Mouse (Mus musculus) embryonic stem cell, embryonic (primary cell): ENCODE results near the gene Hyal4.

ENCODE experiments used
- CTCF ChIA-PET, 4 experiments: fragments of 300-600 bp in 2 of 4; fragments of 350-600 bp in 2 of 4; sonication (Branson Sonifier 250); formaldehyde crosslinking; loops; one replicate each; lab custom pipeline; 2022; ENCODE audit warnings: inconsistent platforms in 2 of 4; lab: Charles Lee
- POLR2A ChIA-PET, 4 experiments: fragments of 300-600 bp in 2 of 4; fragments of 350-600 bp in 2 of 4; sonication (Branson Sonifier 250); formaldehyde crosslinking; loops; one replicate each; lab custom pipeline; 2022; ENCODE audit warnings: antibody characterized with exemption in 4 of 4, inconsistent platforms in 1 of 4; lab: Charles Lee

Hyal4 gene

DNA sequence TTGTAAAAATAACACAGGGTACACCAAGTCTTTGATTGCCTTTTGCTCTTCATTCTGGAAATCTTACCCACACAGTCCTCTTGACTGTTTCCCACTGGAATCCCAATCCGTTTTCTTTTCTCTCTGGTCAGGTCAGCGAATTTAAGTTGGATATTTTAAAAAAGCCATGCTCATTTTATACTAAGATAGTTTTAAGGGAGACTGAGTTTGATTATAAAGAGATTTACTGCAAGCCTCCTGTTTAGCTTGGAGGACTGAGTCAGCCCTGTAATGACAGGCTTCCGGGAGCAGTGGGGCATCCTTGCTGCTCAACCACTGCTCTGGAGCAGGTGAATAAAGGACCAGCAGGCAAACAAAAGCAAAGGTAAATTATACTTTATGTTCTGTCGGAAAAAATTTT is at the start of gene Hyal4:
TSS of gene Hyal4 (plus strand) at position 301 of the 400 bp plus-strand sequence.
- POLR2A ChIA-PET: no interaction called here
- CTCF ChIA-PET: no interaction called here

DNA sequence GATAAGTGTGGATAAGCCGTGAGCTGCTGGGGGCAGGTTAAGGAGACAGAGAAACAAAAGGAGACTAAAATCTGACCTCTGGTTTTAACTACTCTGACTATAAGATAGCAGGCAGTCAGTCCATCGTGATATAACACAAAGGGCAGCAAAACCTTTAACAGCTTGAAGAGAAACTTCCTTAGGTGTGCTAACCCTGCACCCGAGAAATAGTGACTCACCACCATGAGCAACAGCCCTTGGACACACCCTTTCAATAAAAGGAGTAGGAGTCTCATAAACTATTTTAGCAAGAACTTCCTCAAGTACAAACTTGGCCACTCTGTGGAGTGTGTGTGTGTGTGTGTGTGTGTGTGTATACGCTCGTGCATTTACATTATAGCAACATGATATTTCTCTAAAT is 41.0 kb upstream of the Hyal4 start:
- POLR2A ChIA-PET: no interaction called here
- CTCF ChIA-PET: no interaction called here

DNA sequence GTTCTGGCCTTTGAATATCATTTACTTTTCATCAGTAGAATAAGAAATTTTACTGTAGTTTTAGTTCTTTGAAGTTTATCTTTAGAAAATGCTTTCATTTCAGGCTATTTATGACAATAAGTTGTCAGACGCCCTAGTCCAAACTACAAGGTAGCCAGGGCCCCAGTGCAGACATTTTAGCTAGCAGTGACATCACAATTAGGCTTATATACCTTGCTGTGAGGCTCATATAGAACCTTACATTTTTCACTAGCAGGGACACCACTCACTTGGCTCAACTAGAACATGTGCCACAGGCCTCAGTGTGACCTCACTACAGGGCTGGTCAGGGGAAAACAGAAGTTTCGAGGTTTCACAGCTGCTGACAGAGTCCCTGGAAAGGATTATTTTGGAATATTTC is 40.6 kb upstream of the Hyal4 start:
- ChIA-PET CTCF (no interaction called here), POLR2A (no interaction called here)

DNA sequence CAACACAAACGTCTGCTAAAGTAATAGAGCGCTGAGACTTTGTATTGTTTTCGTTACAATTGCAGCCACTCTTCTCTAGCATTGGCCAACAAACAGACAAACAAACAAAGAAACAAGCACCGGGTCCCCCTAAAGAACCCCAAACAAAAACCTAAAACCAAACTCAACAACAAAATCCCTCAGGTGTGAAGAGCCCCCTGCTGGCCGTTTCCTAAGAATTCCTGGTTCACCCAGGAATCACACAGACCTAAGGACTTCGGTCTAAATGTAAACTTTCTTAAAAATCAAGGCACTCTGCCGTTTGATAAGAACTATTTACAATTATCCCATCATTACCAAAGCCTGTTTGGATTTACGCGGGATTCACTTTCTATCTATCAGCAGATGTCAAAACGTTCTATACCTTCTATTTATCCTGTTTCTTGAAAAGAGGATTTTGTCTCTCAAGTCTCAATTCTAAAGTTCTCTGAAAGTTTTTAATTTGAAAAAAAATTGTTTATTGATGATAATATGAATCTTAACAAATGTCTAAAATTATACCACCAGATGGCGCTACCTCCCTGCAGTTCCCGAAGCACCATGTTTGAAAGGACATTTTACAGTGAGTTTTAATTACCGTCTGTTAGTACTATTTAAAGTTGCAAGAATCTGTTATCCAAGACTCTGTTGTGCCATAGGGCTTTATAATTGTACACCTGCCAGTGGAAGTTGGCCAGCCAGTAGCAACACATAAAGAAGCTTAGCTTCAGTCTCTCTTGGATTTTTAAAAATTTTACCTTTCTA is 26.6 kb upstream of the Hyal4 start:
- CTCF ChIA-PET: interaction anchor here in 2 of 4 experiments (0.5 to 0.8 kb wide), 2 partner anchors 191 to 194 kb away, joined by 3 read pairs; partner anchors contain the start of genes Asb15 (in 1 of the 2) and Ndufa5 (in 1 of the 2)
- POLR2A ChIA-PET: no interaction called here

DNA sequence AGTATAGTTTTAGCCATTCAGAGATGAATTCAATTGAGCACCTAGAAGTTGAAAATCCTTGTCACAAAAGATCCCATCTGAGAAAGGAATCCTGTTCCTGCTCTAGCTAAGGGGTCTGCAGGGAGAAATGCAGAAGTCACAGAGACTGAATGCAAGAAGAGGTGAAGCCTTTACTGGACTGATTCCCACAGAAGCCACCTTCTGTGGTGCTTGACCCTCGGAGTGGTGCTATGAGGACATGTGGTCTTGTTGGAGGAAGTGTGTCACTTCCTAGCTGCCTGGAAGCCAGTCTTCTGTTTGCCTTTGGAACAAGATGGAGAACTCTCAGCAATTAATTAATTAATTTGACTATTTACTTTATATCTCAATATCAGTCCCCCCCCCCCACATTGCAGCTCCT is 20.0 kb upstream of the Hyal4 start:
- POLR2A ChIA-PET: no interaction called here
- CTCF ChIA-PET: interaction anchor here in 2 of 4 experiments (0.6 kb wide), 2 partner anchors 438 to 1609 kb away, joined by 4 to 8 read pairs; no protein-coding TSS in a partner anchor

DNA sequence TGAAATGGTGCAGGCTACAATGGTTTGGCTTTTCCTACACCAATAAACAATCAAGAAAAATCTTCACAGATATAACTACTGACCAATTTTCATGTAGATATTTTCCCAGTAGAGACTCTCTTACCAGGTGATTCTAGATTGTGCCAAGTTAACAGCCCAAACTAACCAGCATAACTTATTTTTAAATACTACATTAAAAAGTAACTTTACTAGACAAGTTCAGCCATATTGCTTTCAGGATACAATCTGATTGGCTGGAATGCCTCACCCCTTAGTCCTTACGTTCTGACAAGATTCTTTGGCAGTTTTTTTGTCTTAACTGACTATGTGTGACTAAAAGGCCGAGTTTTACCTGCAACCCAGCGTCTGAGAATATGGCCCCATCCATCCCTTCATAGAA is 15.2 kb upstream of the Hyal4 start, which contains the start of gene Hyal6:
TSS of gene Hyal6 (plus strand) at position 301 of the 400 bp plus-strand sequence.
- CTCF ChIA-PET: no interaction called here
- POLR2A ChIA-PET: no interaction called here

DNA sequence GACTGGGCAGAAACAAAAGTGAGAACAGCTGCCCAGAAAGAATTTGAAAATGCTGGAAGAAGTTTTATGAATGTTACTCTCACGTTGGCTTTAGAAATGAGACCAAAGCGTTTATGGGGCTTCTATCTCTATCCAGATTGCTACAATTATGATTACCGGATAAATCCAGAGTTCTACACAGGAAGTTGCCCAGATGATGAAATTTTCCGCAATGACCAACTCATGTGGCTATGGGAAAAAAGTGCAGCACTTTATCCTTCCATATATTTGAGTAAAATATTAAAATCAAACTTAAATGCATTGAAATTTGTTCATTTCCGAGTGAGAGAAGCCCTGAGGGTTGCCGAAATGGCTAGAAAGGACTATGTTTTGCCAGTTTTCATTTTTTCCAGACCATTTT is 13.6 kb upstream of the Hyal4 start:
- ChIA-PET CTCF (no interaction called here), POLR2A (no interaction called here)

DNA sequence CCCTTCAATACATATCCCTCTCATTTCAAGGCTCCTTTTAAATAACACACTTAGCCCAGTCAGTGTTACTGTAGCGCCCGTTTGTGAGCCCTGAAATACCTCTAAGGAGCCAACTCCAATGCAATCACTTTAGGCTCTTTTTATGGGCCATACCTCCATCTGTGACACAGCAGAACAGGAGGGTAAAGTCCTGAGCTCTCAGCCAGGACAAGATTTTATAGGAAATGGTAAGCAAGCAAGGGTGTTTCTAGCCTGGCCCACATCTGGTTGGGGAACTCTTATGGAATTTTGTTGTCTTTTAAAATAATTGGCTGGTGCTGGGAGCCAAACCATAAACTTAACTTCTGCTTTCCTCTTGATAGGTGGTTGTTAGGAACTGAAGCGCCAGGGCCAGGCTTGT is 11.2 kb downstream of the Hyal4 start:
- POLR2A ChIA-PET: no interaction called here

DNA sequence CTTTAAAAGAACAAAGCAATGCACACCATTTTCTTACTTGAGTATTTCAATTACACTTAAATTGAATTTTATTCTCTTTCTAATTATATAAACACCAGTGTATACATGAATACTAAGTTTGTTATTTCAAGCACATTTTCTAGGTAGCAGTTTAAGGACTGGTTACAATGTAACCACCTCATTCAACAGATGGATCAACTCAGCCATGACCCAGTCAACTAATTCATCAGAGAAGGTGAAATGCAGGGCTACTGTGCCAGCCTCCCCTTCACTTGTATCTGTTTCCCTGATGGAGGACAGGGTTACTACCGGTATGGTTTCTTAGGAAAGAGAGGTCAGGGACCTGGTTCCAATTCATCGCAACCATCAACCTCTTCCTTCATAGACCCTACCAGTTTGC is 18.1 kb downstream of the Hyal4 start:
- POLR2A ChIA-PET: no interaction called here
- CTCF ChIA-PET: no interaction called here

More for the DNA sequence above, 11.2 kb downstream of the Hyal4 start:
- CTCF ChIA-PET: no interaction called here

DNA sequence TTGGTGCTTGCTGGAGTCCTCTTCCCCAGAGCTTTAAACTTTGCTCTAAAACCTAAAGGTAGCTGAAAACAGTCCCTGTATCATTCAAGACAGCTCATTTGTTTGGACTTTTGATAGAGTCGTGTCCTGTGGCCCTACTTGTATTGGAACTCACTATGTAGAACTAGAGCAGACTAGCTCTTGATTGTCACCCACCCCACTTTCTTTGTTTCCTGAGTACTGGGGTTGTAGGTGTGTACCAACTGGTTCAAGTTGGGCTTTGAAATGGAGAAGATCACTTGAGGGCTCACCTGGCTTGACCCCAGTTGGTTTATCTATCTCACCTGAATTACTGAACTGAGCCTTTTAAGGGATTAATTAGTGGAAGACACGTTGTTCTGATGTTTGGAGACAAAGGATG is 31.1 kb downstream of the Hyal4 start:
- POLR2A ChIA-PET: interaction anchor here in 1 of 4 experiments (0.8 kb wide), 1 partner anchor 121 kb away, joined by 3 read pairs; no protein-coding TSS in a partner anchor
- CTCF ChIA-PET: no interaction called here

DNA sequence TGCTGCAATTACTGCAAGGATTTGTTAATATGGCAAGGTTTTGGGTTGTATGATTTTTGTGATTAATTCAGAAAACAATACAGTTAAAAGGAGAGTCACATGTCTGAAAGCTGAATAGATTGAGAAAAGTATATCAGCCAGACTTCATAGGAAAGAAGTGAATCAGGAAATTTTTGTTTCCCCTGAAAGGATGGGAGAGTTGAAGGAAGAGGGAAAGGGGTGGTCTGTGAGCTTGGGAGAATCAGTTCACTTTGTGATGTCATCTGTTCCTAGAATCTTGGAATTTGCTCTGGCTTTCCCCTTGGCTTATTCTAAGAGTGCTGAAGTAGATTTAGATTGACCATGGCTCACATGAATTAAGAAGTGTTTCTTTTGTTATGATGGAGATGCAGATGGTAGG is 42.8 kb downstream of the Hyal4 start, which contains the start of gene Spam1:
TSS of gene Spam1 (plus strand) at position 301 of the 400 bp plus-strand sequence.
- ChIA-PET POLR2A (no interaction called here), CTCF (no interaction called here)
